Comparison of ENCODE assay signal across 23 mouse cellular contexts in genomic region chr11:52394494-52394893, GRCm38 (mm10).
"Had no signal": no experiment of that assay in that cellular context is flagged by ENCODE, and none has a peak within 500 bp of the region (broad histone marks: within the 10 kb centered on the region; RNA-seq: fewer than 3 reads in every experiment).

No protein-coding gene starts in this region.

- H3K9me3 ChIP-seq: heart, embryonic 10.5 days; hindbrain, embryonic 10.5 days; hindbrain, embryonic 12.5 days; intestine, embryonic 15.5 days; limb, embryonic 10.5 days; limb, embryonic 12.5 days; liver, embryonic 12.5 days had no signal

- ATAC-seq: forebrain, embryonic 16.5 days; hindbrain, embryonic 16.5 days; inflammation-experienced regulatory T-cells, adult 6 months; intestine, embryonic 15.5 days; intestine, postnatal 0 days; liver, embryonic 12.5 days had no signal

- H3K4me2 ChIP-seq: heart, embryonic 12.5 days; hindbrain, embryonic 12.5 days; hindbrain, embryonic 14.5 days; intestine, embryonic 15.5 days; limb, embryonic 12.5 days; liver, embryonic 12.5 days had no signal

- H3K4me3 ChIP-seq: gastrocnemius, adult 2 months; heart, embryonic 10.5 days; heart, embryonic 12.5 days; hindbrain, embryonic 10.5 days; hindbrain, embryonic 12.5 days; intestine, embryonic 15.5 days; layer of hippocampus, adult 2 months; left cerebral cortex, adult 2 months; limb, embryonic 10.5 days; limb, embryonic 12.5 days; liver, embryonic 12.5 days had no signal

- DNase-seq: gastrocnemius, adult 2 months; gastrocnemius, postnatal 10 days; gastrocnemius, postnatal 25 days; heart, adult 18-20 months; heart, postnatal 10 days; heart, postnatal 4 days; liver had no signal

- H3K27ac ChIP-seq: gastrocnemius, adult 2 months; heart, embryonic 10.5 days; hindbrain, embryonic 10.5 days; hindbrain, embryonic 12.5 days; hindbrain, embryonic 14.5 days; intestine, embryonic 15.5 days; layer of hippocampus, adult 2 months; left cerebral cortex, adult 2 months; limb, embryonic 10.5 days; limb, embryonic 12.5 days; liver, embryonic 12.5 days; liver, embryonic 14.5 days had no signal

- H3K27me3 ChIP-seq: heart, embryonic 12.5 days; hindbrain, embryonic 12.5 days; intestine, embryonic 15.5 days; limb, embryonic 12.5 days; liver, embryonic 12.5 days had no signal

- H3K9ac ChIP-seq: heart, embryonic 12.5 days; hindbrain, embryonic 12.5 days; hindbrain, embryonic 14.5 days; intestine, embryonic 15.5 days; limb, embryonic 12.5 days; liver, embryonic 12.5 days; liver, embryonic 14.5 days had no signal

- H3K4me1 ChIP-seq: limb, embryonic 12.5 days had no signal
